Mouse (Mus musculus) G1E (cell line): ENCODE results near the gene Dnajc16.

Source experiments
- CTCF ChIP-seq: IDR thresholded peaks from 2 replicates; pipeline ENCODE4 v1.5.1; 2012; ENCODE audit warnings: low read depth, low read length, inconsistent platforms, mixed read lengths
- GATA1 ChIP-seq: IDR thresholded peaks from 2 replicates; pipeline ENCODE4 v1.6.1; 2012; ENCODE audit warnings: borderline replicate concordance, low read length, inconsistent platforms, mixed read lengths
- POLR2AphosphoS5 ChIP-seq: IDR thresholded peaks from 2 replicates; pipeline ENCODE4 v1.6.1; 2012; ENCODE audit warnings: low read depth, low read length, inconsistent platforms; ENCODE audit not compliant: insufficient replicate concordance
- TAL1 ChIP-seq: conservative IDR thresholded peaks from 2 replicates; pipeline ENCODE4 v1.6.1; 2012; ENCODE audit warnings: low read depth, low read length, inconsistent platforms, mixed read lengths

DNA sequence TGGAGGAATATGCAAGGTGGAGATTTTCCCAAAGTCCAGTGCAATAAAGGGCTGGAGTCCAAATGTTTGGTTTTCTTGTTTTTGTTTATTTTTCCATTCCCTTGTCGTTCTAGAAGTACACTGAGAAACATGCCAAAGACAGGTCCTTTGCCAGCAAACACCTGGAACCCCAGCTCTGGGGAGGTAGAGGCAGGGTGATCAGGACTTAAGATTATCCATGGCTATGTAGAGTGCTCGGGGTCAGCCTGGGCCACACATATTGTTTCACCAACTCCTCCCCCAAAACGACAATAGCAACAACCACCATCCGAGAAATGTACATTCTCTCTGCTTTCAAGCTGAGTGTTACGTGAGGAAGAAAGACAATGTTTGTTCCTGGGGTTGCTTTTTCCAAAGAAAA is 35.3 kb upstream of the Dnajc16 start, which contains the start of gene Cela2a:
- TF ChIP-seq CTCF: no peak
- TF ChIP-seq TAL1: no peak
- TF ChIP-seq GATA1: no peak
- TF ChIP-seq POLR2AphosphoS5: no peak
